Mouse (Mus musculus): Measurements from ENCODE around the gene Klk15.

DNA sequence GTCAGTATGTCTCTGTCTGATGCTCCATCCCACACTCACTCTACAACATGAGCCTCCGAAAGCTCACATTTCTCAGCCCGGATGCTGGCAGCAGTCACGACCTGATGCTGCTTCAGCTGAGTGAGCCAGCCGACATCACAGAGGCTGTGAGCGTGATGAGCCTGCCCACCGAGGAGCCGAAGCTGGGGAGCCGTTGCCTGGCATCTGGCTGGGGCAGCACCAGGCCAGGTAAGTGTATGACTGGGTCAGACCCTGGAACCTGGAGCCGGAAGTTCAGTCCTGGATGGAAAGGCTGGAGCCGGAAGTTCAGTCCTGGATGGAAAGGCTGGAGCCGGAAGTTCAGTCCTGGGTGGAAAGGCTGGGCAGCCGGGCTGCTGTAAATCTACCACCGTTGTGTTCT lies 15.1 kb upstream of the Klk15 start:
- no peak for TF ChIP-seq GATA1 (IDR thresholded peaks at IDR 0.05; ENCODE audit: borderline replicate concordance, low read length)
- TF ChIP-seq FLI1 (IDR thresholded peaks at IDR 0.05; ENCODE audit: low read length) = no peak

All from megakaryocyte, embryonic 14.5 days (primary cell).